Mouse (Mus musculus) frontal cortex, postnatal 36 days (tissue): ENCODE data around the gene Syt11.
A peak's percentile ranks its signal among the peaks of the same experiment; 100 is the strongest.
"Not testable (repeated sequence)": the region's sequence is repeated elsewhere in the genome, so short reads cannot be mapped to it uniquely, and the experiment has no call there.

Source experiments
- DNase-seq, 2 experiments: peaks; one replicate each; pipeline ENCODE4 v3.0.0; 2022; ENCODE audit warnings: low spot score in 2 of 2

Gene Syt11

DNA sequence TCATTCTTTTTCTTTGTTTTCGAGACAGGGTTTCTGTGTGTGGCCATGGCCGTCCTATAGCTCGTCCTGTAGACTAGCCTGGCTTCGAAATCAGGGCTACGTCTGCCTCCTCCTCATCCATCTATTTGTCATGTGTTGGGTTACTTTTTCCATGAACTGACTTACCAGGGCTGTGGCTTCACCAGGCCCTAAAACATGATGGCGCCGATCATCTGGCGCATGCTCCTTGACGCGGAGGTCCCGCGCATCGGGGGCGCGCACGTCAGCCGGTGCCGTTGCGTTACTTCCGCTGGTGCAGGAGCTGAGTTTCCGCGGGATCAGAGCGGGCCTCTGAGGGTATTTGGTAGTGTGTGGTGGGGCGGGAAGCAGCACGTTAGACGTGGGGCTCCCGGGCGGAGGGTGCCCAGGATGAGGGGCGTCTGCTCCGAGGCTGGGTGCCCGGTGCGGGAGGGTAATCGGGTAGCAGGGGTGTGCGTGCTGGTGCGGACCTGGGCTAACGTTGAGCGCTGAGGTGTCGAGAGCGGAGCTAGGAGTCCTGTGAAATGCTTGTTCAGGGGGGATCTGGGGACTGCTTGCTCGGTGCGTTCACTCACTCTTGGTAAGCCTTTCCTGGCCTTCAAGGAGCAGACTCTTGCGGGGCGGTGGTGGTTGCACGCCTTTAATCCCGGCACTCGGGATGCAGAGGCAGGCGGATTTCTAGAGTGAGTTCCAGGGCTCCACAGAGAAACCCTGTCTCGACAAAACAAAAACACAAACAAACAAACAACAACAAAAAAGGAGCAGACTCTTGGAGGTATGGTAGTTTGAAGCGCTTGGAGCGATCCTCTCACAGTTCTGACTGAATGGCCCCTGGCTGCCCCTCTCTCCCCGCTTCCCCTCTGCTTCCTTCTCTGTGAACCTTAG is at the start of gene Syt11:
Gene Syt11 (minus strand): TSS at position 226 of the 903 bp plus-strand sequence.
- peak in 1 of 2 experiments; percentile 39 for DNase-seq

DNA sequence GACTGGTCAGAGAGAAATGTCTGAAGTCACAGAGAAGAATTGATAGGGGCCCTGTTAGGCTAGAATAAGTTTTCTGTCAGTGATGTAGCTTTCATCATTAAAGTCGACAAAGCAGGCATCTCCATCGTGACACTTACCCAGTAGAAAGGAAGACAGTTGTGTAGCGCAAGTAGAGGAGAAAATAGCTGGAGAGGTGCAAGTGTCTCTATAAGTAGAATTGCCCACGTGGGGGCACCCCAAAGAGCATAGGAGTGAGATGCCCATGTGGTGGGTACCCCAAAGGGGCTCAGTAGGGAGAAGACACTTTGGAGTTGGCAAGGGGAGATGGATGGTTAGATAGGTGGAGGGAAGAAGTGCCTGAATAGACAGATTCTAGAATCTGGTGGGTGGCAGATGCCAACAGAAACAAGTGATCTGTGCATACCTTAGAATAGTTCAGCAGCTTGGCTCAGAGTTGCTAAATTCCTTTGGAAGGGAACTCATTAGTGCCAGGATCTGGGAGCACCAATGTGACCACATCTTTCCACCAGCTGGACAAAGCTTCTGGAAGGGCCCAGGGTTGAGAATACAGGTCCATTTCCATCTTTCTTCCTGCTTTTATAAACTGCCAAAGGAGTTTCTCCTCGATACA is 29.1 kb upstream of the Syt11 start:
- DNase-seq, result peak in 1 of 2 experiments; percentile 22

DNA sequence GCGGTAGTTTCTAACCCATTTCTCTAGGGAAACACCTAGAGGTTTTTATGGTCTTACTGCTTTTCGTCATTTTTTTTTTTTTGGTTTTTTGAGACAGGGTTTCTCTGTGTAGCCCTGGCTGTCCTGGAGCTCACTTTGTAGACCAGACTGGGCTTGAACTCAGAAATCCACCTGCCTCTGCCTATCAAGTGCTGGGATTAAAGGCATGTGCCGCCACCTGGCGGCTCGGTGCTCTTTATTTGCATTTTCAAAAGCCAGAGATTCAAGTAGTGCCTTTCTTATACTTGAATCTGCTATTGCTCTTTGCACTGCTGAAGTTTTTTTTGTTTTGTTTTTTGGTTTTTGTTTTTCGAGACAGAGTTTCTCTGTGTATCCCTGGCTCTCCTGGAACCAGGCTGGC is 22.5 kb upstream of the Syt11 start:
- not testable (repeated sequence) for DNase-seq

DNA sequence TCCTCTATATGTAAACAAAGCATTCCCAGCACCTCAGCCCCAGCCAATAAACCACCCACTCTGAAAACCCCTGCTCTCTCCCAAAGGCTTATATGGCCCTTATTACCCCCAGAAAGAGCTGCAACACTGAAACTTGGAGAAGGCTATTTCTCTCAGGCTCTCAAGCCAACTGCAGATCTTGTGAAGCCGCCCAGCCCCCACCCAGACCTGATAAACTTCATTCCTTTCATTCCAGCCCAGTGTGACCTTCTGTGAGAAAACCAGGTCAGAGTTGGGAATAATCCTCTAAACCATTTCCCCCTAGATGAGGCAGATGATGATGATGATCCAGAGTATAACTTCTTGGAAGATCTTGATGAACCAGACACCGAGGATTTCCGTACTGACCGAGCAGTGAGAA is 13.1 kb upstream of the Syt11 start:
- not testable (repeated sequence) for DNase-seq

DNA sequence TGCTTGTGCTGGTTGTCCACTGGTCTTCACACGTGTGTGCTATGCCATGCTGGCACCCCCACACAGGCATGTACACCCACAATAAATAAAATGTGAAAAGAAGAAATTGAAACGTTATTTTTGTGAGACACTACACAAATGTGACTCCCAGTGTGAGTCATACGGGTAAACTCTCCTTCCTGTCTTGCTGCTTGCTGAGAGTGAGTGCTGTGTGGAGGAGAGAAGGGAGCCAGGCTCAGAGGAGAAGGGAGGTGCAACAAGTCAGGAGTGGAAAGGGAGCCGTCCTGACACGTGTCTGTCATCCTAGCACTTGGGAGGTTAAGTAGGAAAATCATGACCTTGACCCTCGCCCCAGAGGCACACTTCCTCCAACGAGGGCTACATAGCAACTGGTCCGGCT is 11.8 kb upstream of the Syt11 start:
- DNase-seq, result not testable (repeated sequence)

DNA sequence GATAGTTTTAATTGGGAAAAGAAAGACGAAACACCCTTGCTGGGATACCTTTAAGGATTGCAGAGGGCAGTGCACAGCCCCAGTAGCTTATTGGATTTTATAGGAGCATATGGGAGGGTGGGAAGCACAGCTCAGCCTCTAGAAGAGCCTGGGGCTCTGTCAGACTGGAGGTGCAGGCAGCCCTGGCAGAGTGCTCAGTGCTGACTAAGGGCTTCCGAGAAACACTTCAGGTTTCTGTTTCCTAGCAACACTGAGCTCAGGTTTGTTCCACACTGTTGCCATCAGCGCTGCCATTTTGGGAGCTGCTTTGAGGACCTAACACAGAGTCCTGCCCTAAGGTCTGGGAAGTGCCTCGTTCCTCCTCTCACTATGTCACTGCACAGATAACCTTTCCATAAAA is 11.4 kb upstream of the Syt11 start:
- not testable (repeated sequence) for DNase-seq

DNA sequence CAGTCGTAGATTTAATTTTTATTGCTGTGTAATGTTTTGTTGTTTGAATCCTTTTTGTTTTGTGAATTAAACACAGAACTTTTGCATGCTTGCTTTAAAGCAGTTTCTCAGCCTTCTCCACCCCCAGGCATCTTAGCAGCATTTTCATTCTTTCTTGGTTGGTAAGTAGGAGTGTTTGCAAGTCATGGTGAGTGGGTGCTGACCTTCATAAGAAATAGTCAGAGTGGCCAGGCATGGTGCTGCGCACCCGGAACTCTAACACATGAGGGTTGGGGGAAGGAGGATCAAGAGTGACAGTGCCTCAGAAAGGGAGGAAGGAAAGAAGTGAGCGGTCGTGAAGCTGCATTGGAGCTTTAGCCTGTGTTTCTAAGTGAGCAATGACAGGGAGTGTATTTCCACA is 9.9 kb upstream of the Syt11 start:
- no peak for DNase-seq

DNA sequence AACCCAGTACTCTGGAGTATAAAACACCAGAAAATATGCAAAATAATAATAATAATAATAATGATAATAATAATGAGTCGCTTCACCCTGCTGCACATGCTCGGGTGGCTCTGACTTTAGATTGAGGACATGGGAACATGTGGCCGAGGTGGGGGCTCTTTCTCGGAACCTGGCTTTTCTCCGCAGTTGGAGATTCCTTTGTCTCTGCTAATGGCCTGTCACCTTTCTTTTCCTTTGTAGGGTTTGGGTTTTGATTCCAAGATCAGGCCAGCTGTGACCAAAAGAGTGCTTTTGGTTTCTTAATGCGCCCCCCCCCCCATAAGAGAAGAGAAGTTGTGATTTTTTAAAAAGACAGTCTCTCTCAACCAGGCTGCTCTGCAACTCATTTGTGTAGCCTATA is 1.8 kb downstream of the Syt11 start:
- not testable (repeated sequence) for DNase-seq

DNA sequence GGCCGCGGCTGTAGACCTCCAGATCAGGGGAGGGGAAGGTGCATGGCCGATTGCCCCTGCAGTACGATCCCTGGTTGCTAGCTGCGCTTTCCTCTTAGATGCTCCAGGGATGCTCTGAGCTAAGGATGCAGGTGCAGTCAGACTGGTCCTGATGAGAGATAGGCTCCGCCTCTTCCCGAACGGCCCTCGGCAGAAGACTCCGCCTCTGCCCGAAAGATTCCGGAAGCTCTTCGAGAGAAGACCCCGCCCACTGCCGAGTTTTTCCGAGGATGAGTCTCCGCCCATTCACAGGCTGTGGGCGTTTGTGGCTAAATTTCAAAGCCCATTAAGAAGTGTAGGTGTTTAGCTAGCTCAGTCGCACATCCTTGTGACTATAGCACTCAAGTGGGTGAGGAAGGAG is 2.6 kb downstream of the Syt11 start:
- DNase-seq, result peak; percentile 92 to 99

DNA sequence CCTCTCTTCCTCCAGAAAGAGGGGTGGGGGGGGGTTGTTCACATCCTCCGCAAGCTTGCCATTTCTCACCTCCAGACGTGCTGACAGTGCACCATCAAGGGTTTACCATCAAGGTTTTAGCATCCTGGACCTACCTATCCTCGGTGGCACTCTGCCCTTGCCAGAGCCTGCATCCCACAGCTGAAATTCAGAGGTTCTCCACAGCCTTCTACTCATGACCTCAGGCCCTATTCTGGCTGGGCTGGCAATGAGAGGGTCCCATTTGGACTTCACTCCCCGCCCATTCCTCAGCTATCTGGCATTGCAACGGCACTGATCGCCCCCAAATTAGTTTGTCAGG is 3.1 kb downstream of the Syt11 start:
- DNase-seq, result not testable (repeated sequence)

DNA sequence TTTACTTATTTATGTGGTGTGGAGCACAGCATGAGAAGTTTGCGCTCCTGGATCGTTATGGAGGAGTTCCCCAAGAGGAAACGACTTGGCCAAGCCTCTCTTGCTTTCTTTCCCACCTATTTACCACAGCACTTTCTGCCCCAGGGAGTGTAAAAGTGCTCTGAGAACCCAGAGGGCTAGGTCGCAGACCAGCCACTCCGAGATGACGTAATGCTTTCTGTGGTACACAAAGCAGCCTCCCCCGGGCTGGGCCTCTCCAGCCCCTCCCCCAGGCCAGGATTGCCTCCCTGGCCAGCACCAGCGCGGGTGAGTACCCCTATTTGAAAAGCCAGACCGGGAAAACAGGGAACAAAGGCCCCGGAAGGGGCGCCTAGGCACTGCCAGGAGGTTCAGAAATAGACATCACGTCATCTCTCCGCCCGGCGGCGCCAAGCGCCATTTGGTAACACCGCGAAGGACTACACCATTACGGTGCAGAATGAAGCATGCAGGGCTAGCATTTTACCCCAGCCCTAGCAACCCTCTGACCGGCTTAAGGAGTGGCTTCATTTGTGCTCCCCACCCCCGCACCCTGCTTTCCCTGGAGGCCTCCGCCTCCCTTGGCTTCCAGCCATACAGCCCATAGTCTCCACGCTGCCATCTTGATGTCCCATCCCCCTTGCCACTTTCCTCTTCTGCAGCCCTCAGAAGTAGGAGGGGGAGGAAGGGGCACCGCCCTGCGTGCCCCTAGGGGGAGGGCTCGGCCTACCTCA is 3.6 kb downstream of the Syt11 start:
- peak; percentile 78 to 84 for DNase-seq

DNA sequence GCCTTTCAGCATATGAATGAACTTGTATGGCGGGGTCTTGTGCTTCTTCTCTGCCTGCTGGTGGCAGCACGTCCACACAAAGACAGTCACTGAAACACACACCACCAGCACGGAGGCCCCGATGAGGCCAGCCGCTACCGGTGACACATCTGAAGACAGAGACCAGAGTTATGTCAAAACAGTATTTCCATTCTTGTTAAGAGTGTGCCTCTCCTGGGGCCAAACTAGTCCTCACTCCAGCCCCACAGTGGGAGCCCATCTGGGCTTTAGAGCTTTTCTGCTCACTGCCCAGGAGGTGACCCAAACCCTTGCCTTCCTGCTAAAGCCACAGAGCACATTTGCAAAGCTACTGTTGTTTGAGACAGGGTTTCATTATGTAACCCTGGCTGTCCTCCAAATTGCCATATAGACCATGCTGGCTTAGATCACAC is 12.5 kb downstream of the Syt11 start:
- no peak for DNase-seq

DNA sequence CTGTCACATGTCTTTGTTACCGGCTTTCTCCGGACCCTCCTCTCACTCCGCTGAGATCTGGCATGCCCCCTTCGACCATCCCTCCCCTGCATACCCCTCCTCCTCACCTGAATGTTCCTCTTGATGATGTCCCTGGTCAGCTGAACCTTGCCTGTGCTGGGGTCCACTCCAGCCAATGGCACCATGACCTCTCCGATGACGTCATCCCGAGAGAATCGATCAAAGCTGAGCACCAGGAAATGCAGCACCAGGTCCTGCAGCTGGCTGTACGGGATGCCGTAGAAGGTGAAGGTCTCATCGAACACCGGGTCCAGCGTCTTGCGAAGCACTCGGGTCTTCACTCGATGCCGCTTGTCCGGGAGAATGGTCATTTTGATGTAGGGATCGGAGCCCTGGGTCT is 13.3 kb downstream of the Syt11 start:
- DNase-seq, result no peak

DNA sequence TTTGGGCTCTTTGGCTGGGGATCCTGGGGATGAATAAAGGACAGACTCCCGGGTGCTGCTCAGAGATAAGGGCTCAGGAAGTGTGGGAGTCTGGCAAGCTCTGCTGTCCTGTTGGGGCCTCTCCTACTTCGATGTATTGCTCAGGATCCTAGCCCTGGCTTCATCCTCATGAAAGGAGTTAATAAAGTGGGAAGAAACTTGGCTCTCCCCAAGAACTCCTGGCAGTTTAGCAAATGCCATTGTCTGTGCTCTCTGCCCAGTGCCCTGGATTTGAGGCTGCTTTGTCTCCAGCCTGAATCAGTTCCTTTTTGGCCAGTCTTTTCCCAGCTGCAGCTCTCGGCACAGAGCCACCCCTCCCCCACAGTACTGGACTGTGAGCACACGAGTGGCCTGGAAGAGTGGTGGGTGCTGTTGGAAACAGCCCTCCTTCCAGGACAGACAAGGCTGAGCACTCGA is 16.9 kb downstream of the Syt11 start:
- peak; percentile 76 to 86 for DNase-seq

DNA sequence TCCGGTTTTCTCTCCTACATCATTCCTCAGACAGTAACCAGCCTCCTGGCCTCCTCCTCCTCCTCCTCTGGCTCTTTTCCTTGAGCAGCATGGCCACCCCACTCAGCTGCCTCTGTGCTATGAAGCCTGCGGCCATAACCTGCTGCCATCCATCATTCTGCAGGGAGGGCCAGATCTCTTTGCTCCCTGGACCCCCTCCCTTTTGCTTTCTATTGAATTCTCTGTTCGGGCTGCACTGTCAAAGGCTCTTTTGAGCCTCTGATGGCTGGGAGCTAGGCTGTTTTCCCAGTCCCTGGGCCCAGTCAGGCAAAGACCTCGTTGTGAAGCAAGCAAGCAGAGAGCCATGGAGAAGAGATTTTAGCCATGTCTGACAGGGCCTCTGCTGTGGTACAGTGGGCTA is 18.7 kb downstream of the Syt11 start:
- peak in 1 of 2 experiments; percentile 28 for DNase-seq

DNA sequence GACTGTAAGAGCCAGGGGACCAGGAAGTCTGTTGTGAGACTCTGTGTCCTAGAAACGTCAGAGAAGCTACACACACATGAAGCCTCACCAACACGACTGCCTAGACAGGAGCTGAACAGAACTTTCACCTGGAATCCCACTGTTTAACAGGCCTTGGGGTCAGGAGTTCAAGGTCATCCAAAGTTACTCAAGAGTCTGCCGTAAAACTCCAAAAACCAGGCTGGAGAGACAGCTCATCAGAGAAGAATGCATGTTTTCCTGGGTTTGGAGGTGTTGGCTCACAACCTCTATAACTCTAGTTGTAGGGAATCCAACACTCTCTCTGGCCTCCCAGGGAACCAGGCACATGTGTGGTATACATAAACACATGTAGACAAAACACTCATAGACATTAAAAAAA is 19.4 kb downstream of the Syt11 start:
- DNase-seq, result no peak

DNA sequence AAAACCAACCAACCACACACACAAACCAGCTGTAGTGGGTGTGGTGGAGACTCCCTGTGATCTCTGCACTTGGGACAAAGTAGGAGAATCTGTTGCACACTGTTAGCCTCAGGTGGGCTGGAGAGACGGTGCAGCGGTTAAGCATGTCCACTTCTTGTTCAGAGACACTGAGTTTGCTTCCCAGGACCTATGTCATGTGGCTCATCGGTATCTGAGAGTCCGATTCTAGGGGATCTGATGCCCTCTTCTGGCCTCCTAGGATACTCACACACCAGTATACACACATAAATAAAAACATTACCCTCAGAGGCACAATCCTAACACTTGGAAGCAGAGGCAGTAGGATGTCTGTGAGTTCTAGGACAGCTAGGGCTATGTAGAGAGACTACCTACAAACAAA is 20.7 kb downstream of the Syt11 start:
- no peak for DNase-seq

DNA sequence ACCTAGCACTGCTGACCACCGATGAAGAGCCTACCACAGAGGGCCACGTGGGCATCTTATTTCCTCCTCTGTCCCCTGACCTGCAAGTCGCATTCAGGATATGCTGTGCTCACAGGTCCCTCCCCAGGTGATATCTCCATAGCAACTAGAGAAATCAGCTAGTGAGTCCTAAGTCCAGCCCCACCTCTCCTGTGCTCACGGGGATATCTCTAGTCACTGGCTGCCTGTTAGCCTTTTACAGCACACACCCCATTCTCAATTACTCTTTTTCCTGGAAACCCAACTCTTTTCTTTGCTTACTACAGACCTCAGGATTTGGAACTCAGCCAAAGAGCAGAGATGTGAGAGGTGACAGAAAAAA is 28.1 kb downstream of the Syt11 start:
- DNase-seq, result no peak

DNA sequence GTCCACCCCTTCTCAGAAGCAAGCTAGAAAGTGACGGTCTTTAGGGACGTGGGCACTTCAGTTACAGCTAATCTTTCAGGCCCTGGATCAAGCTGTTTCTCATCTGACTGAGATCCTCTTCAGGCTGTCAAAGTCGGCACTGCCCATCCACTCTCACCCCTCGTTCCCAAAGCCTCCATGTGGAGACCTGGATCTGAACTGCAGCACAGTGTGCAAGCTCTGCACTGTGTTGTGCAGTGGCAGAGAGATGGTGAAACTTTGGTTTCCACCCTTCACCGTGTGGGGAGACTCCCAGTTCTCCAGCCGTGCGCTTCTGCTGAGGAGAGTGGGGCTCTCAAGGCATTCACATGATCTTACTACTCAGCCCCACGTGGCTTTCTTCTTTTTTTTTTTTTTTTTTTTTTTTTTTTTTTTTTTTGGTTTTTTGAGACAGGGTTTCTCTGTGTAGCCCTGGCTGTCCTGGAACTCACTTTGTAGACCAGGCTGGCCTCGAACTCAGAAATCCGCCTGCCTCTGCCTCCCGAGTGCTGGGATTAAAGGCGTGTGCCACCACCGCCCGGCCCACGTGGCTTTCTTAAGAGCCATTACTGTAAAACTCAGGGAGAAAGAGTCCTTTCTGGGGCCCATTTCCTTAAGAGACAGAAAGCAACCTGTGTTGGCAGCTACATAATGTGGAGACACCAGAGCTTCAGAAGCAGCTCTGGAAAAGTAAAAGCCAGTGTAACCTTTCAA is 28.7 kb downstream of the Syt11 start:
- DNase-seq, result no peak

DNA sequence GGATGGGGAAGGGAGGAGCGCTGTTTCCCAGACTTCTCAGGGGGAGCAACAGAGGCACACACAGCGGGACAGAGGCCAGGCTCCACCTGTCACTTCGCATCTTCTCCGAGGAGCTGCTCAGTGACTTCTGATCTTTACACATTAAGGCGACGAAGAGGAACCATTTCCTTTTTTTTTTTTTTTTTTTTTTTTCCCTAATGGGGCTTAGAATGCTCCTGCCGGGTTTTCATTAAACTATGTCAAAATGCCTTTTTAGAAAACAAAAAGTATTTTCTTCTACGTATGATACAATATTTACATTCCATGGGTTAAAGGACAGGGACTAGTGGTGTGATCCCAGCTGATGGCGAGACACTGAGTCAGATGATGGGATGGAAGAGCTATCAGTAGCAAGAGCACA is 29.4 kb downstream of the Syt11 start:
- DNase-seq, result no peak

DNA sequence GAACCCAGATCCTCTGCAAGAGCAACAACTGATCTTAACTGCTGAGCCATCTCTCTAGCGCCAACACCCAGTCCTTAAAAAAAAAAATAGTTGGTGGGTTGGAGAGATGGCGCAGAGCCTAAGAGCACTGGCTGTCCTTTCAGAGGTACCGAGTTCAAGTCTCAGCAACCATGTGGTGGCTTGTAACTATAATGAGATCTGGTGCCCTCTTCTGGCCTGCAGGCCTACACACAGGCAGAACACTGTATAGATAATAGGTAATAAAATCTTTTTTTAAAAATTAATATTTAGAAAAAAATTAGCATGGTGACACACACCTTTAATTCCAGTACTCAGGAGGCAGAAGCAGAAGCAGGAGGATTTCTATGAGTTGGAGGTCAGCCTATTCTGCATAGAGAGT is 34.8 kb downstream of the Syt11 start:
- DNase-seq, result no peak

DNA sequence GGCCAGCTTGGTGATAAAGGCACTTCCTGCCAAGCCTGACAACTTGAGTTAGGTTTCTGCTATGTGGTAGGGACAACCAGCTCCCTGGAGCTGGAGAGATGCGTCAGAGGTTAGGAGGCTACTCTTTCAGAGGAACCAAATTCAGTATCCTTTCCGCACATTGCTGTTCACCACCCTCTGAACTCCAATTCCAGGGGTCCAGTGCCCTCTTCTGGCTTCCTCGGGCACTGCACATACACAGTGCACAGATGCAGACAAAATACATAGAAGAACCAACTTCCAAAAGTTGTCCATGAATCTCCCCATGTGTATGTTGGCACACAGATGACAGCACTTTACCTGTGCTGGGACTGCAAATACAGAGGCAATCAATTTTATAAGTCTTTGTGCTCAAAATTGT is 36.3 kb downstream of the Syt11 start:
- DNase-seq, result peak in 1 of 2 experiments; percentile 43
